Mouse (Mus musculus) forebrain, embryonic 16.5 days (tissue): ENCODE data around the gene Midn. TPM values are rescaled to one million over a fixed set of nuclear protein-coding genes. Genes with fewer than 3 reads are reported as not detected.

ENCODE experiments used
- polyA plus RNA-seq: library from polyadenylated mRNA; unstranded; fragments of >200 nt; fragmentation: Nextera tagmentation; extraction: Ambion mirVana; gene quantifications from 2 replicates; pipeline ENCODE4 v1.2.1, GENCODE M21; 2015

The Midn gene
- polyA plus RNA-seq, 1 experiment from 2014 or later: 26.5 TPM

Other genes with a start within 250 kb of the Midn start
- gene Med16, start 239.3 kb upstream of the Midn start, polyA plus RNA-seq: 53.8 and 54.0 TPM in 2 replicates
- 17.7 and 36.3 TPM in 2 replicates for gene Gm26602, start 237.4 kb upstream of the Midn start, polyA plus RNA-seq
- gene Kiss1r, start 231.3 kb upstream of the Midn start, polyA plus RNA-seq: 2.7 and 3.6 TPM in 2 replicates
- 289 and 309 TPM in 2 replicates for gene R3hdm4, start 227.1 kb upstream of the Midn start, polyA plus RNA-seq
- 2.4 and 3.5 TPM in 2 replicates for gene Arid3a, start 221.2 kb upstream of the Midn start, polyA plus RNA-seq
- gene Wdr18, start 188.1 kb upstream of the Midn start, polyA plus RNA-seq: 81.8 and 97.7 TPM in 2 replicates
- 0.29 and 0.60 TPM in 2 replicates for gene Grin3b, start 177.6 kb upstream of the Midn start, polyA plus RNA-seq
- 12.3 and 12.8 TPM in 2 replicates for gene Tmem259, start 163.9 kb upstream of the Midn start, polyA plus RNA-seq
- 30.5 and 31.3 TPM in 2 replicates for gene Cnn2, start 159.7 kb upstream of the Midn start, polyA plus RNA-seq
- 3.9 and 4.7 TPM in 2 replicates for gene Abca7, start 151.8 kb upstream of the Midn start, polyA plus RNA-seq
- gene Arhgap45, start 131.6 kb upstream of the Midn start, polyA plus RNA-seq: 1.2 and 1.8 TPM in 2 replicates
- gene Polr2e, start 108.5 kb upstream of the Midn start, polyA plus RNA-seq: 173 and 178 TPM in 2 replicates
- gene Gpx4, start 101.1 kb upstream of the Midn start, polyA plus RNA-seq: 443 and 475 TPM in 2 replicates
- gene Sbno2, start 42.7 kb upstream of the Midn start, polyA plus RNA-seq: 13.1 and 14.9 TPM in 2 replicates
- 18.0 and 19.7 TPM in 2 replicates for gene Stk11, start 32.5 kb upstream of the Midn start, polyA plus RNA-seq
- 404 and 433 TPM in 2 replicates for gene Atp5d, start 9.6 kb upstream of the Midn start, polyA plus RNA-seq
- 33.0 and 44.5 TPM in 2 replicates for gene Cbarp, start 7.4 kb upstream of the Midn start, polyA plus RNA-seq
- gene Cirbp, start 17.7 kb downstream of the Midn start, polyA plus RNA-seq: 318 and 335 TPM in 2 replicates
- gene 1600002K03Rik, start 24.7 kb downstream of the Midn start, polyA plus RNA-seq: 8.5 and 10.6 TPM in 2 replicates
- 24.8 and 25.4 TPM in 2 replicates for gene Efna2, start 31.2 kb downstream of the Midn start, polyA plus RNA-seq
- 49.0 and 55.4 TPM in 2 replicates for gene Mum1, start 78.2 kb downstream of the Midn start, polyA plus RNA-seq
- 236 and 272 TPM in 2 replicates for gene Ndufs7, start 100.8 kb downstream of the Midn start, polyA plus RNA-seq
- 22.7 and 24.6 TPM in 2 replicates for gene Gamt, start 112.7 kb downstream of the Midn start, polyA plus RNA-seq
- 61.3 and 61.8 TPM in 2 replicates for gene Dazap1, start 113.2 kb downstream of the Midn start, polyA plus RNA-seq
- gene Rps15, start 144.2 kb downstream of the Midn start, polyA plus RNA-seq: 531 and 538 TPM in 2 replicates
- 222 and 234 TPM in 2 replicates for gene Apc2, start 147.7 kb downstream of the Midn start, polyA plus RNA-seq
- gene 2310011J03Rik, start 172.3 kb downstream of the Midn start, polyA plus RNA-seq: 32.5 and 34.2 TPM in 2 replicates
- 3.1 and 3.9 TPM in 2 replicates for gene Pcsk4, start 181.2 kb downstream of the Midn start, polyA plus RNA-seq
- gene Reep6, start 181.7 kb downstream of the Midn start, polyA plus RNA-seq: 2.2 and 3.2 TPM in 2 replicates
- gene Adamtsl5, start 200.1 kb downstream of the Midn start, polyA plus RNA-seq: 0.51 and 0.66 TPM in 2 replicates
- 2.2 and 4.5 TPM in 2 replicates for gene Plk5, start 208.2 kb downstream of the Midn start, polyA plus RNA-seq
- 16.3 TPM in 2 replicates for gene Mex3d, start 239.4 kb downstream of the Midn start, polyA plus RNA-seq